Mouse (Mus musculus) hindbrain, embryonic 10.5 days (tissue): ENCODE data around the gene E2f3. TPM values are rescaled to one million over a fixed set of nuclear protein-coding genes. Genes with fewer than 3 reads are reported as not detected.
A peak's percentile ranks its signal among the peaks of the same experiment; 100 is the strongest.

Source experiments
- DNase-seq: peaks from one replicate; pipeline ENCODE4 v3.0.0-alpha.2; 2017; ENCODE audit warnings: low spot score
- H3K27ac ChIP-seq: fragments of 300-500 bp; sonication (generic); 2 replicates; pipeline ENCODE4 v1.5.1; 2016; ENCODE audit warnings: mild to moderate bottlenecking, moderate library complexity
- H3K27me3 ChIP-seq: fragments of 300-500 bp; sonication (generic); 2 replicates; pipeline ENCODE4 v1.6.1; 2016; ENCODE audit warnings: mild to moderate bottlenecking; ENCODE audit not compliant: poor library complexity, insufficient read depth, severe bottlenecking
- H3K36me3 ChIP-seq: fragments of 300-500 bp; sonication (generic); 2 replicates; pipeline ENCODE4 v1.6.1; 2016; ENCODE audit warnings: mild to moderate bottlenecking, moderate library complexity
- H3K4me1 ChIP-seq: fragments of 300-500 bp; sonication (generic); replicated peaks from 2 replicates; pipeline ENCODE4 v1.6.1; 2016; ENCODE audit warnings: mild to moderate bottlenecking
- H3K4me3 ChIP-seq: fragments of 300-500 bp; sonication (generic); 2 replicates; pipeline ENCODE4 v1.5.1; 2016; ENCODE audit warnings: mild to moderate bottlenecking, moderate library complexity
- H3K9me3 ChIP-seq: fragments of 300-500 bp; sonication (generic); 2 replicates; pipeline ENCODE4 v1.6.1; 2016; ENCODE audit warnings: mild to moderate bottlenecking, moderate library complexity
- WGBS: fragments of 180-500 bp; shearing (Covaris S2); methylation state at CpG from one replicate; pipeline ENCODE4 v1.1.7; 2016; 5-methylcytosine and 5-hydroxymethylcytosine counted together
- polyA plus RNA-seq: library from polyadenylated mRNA; unstranded; fragments of >200 nt; fragmentation: Nextera tagmentation; extraction: Ambion mirVana; gene quantifications from 2 replicates; pipeline ENCODE4 v1.2.1, GENCODE M21; 2016

The E2f3 gene
- polyA plus RNA-seq, 1 experiment from 2014 or later, result 15.6 TPM

DNA sequence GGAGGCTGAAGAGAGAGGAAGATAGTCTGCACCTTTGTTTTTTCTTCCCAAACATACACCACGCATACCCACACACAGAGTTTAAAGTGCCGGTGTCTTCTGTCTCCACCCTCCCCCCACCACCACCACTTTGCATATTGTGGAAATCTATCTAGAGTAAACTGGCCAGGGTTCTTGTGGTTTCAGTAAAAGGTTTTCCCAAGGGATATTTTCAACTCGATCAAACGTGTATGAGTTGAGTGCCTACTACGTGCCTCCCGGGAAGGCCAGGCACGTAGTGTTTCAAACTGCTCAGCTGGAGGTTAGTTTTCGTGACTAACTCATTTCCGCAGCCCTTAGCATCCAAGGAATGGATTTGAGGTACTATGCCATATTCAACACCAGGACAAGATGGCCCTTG is 77.9 kb downstream of the E2f3 start:
- no peak for DNase-seq
- 96% methylated on average over 9 of the region's 9 CpGs for WGBS

GRCm38 (mm10) chr13:29906734-29907133 is 79.1 kb downstream of the E2f3 start:
- no peaks in the 10 kb centered on the region for H3K4me1 ChIP-seq
- WGBS, result 95% methylated on average over 10 of the region's 10 CpGs
- H3K9me3 ChIP-seq, result peaks cover 37% of the 10 kb centered on the region
- H3K4me3 ChIP-seq, result no peak overlapping the region
- peaks cover 94% of the 10 kb centered on the region for H3K36me3 ChIP-seq
- H3K27me3 ChIP-seq, result no peaks in the 10 kb centered on the region
- H3K27ac ChIP-seq, result no peak overlapping the region
- no peak for DNase-seq

More for the DNA sequence above, 77.9 kb downstream of the E2f3 start:
- Histone ChIP-seq H3K4me1 (no peaks in the 10 kb centered on the region), H3K27me3 (no peaks in the 10 kb centered on the region), H3K4me3 (no peak overlapping the region), H3K27ac (no peak overlapping the region), H3K9me3 (peaks cover 37% of the 10 kb centered on the region), H3K36me3 (peaks cover 100% of the 10 kb centered on the region)

DNA sequence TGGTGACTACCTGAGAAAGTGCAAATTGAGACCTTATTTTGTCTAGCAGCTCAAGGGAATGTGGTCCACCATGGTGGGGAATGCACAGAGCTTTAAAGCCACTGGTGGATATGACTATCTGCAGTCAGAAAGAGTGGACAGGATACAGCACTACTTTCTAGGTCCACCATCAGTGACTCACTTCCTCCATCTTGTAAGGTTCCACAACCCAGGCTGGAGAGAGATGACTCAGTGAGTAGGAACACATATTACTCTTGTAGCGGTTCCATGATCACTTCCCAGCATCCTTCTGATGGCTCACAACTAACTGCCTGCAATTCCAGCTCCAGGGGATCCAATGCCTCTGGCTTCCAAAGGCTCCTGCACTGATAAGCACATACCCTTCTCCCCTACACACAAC is 82.5 kb downstream of the E2f3 start:
- no peak overlapping the region for H3K4me3 ChIP-seq
- H3K36me3 ChIP-seq, result peaks cover 60% of the 10 kb centered on the region
- H3K4me1 ChIP-seq, result no peaks in the 10 kb centered on the region
- H3K9me3 ChIP-seq, result peaks cover 37% of the 10 kb centered on the region
- no peak for DNase-seq
- WGBS, result 97% methylated on average over 1 of the region's 1 CpGs
- H3K27me3 ChIP-seq, result no peaks in the 10 kb centered on the region
- no peak overlapping the region for H3K27ac ChIP-seq

DNA sequence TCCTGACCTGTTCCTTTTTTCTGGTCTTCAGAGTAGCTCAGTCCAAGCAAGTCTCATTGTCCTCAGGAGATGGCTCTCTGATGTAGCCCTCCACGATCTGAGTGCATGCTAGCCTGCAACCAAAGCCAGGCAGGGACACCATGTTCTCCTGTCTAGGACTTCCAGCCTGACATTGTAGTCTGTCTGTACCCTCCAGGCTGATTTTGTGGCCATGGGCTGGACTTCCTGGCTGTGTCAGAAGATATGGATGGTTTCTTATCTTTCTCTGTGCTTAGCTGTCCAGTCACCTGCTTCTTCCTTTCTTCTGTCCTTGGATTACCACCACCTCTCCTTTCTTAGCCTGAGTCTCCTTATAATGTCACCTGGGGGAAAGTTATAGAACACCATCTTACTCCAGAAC is 83.2 kb downstream of the E2f3 start:
- Histone ChIP-seq H3K4me1 (no peaks in the 10 kb centered on the region), H3K27ac (no peak overlapping the region), H3K36me3 (peaks cover 54% of the 10 kb centered on the region), H3K9me3 (peaks cover 39% of the 10 kb centered on the region), H3K4me3 (no peak overlapping the region), H3K27me3 (no peaks in the 10 kb centered on the region)
- DNase-seq, result no peak
- WGBS, result 79% methylated on average over 1 of the region's 1 CpGs

DNA sequence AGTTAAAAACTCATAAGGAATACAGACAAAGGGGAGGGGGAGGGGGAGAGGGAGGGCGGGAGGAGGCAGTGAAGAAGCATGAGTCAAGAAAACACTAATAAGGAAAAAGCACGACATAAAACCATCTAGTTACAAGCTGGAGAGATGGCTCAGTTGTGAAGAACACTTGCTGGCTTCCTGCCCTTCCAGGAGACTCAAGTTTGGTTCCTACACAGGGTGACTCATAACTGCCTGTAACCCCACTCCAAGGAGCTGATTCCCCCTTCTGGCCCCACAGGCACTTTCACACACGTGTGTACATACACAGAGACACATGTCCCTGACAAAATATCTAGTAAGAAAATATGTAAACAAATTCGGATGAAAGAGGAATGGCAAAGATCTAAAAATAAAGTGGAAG is 84.2 kb downstream of the E2f3 start:
- H3K9me3 ChIP-seq, result peaks cover 33% of the 10 kb centered on the region
- no peak for DNase-seq
- WGBS, result 72% methylated on average over 4 of the region's 4 CpGs
- no peak overlapping the region for H3K4me3 ChIP-seq
- H3K36me3 ChIP-seq, result peaks cover 46% of the 10 kb centered on the region
- H3K4me1 ChIP-seq, result no peaks in the 10 kb centered on the region
- no peaks in the 10 kb centered on the region for H3K27me3 ChIP-seq
- H3K27ac ChIP-seq, result no peak overlapping the region

DNA sequence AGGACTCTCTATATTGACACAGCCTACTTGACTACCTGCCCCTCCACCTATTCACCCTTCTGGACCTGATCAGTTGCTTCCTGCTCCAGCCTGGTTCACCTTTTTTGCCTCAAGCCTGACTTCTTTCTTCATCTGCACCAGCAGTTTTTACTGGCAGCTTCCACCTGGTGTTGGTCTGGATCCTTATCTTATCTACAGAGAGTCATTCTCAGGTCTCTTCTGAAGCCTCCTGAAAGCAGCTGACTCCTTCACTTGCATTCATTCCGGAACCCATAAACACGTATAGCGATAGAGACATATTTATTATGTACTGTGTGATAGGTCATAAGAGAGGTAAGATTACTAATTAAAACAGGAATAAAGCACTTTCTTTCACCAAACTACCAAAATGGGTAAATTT is 119.1 kb downstream of the E2f3 start:
- H3K27ac ChIP-seq, result no peak overlapping the region
- no peaks in the 10 kb centered on the region for H3K36me3 ChIP-seq
- H3K4me3 ChIP-seq, result no peak overlapping the region
- H3K27me3 ChIP-seq, result no peaks in the 10 kb centered on the region
- H3K4me1 ChIP-seq, result no peaks in the 10 kb centered on the region
- 96% methylated on average over 3 of the region's 3 CpGs for WGBS
- DNase-seq, result no peak
- no peaks in the 10 kb centered on the region for H3K9me3 ChIP-seq

DNA sequence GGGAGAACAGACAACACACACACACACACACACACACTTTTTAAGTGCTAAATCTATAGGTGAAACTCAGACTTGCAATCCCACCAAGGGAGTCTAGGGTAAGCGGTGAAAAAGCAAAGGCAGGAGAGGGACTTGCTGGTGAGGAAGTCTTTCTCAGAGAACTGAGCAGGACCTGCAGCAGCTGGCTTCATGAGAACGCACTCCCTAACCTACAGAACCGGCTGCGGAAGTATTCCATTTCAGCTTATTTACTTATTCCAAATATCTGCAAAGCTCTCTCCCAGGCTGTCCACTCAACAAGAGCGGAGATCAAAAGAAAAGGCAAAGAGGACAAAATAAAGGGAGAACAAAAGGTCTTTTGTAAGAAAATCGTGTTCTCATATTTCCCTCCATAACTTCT is 121.5 kb downstream of the E2f3 start:
- H3K27me3 ChIP-seq, result no peaks in the 10 kb centered on the region
- no peaks in the 10 kb centered on the region for H3K36me3 ChIP-seq

DNA sequence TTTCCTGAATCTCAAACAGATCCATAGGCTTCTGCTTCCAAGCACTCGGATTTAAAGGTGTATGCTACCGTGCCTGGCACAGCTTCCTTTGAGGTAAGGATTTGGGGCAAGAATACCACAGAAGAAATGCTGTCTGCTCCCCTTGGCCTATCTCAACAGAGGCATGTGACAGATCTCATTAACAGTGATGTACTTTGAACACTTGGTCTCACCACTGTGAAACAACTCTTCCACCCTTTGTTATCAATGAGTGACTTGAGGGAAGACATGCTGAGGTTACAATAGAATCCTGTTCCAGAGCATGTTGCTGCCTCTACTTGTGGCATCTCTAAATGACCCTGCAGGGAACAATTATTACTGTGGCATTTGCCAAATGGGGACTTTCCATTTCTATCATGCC is 125.8 kb downstream of the E2f3 start:
- Histone ChIP-seq H3K27ac (no peak overlapping the region), H3K27me3 (no peaks in the 10 kb centered on the region), H3K36me3 (no peaks in the 10 kb centered on the region), H3K9me3 (no peaks in the 10 kb centered on the region), H3K4me1 (peaks cover 2% of the 10 kb centered on the region; the same call in 1 of the 2 replicates), H3K4me3 (no peak overlapping the region)
- DNase-seq, result no peak
- WGBS, result 70% methylated on average over 2 of the region's 2 CpGs

More for the DNA sequence above, 121.5 kb downstream of the E2f3 start:
- WGBS, result 56% methylated on average over 6 of the region's 6 CpGs
- DNase-seq, result peak; percentile 18
- no peak overlapping the region for H3K27ac ChIP-seq
- H3K9me3 ChIP-seq, result no peaks in the 10 kb centered on the region
- H3K4me1 ChIP-seq, result no peaks in the 10 kb centered on the region
- no peak overlapping the region for H3K4me3 ChIP-seq

DNA sequence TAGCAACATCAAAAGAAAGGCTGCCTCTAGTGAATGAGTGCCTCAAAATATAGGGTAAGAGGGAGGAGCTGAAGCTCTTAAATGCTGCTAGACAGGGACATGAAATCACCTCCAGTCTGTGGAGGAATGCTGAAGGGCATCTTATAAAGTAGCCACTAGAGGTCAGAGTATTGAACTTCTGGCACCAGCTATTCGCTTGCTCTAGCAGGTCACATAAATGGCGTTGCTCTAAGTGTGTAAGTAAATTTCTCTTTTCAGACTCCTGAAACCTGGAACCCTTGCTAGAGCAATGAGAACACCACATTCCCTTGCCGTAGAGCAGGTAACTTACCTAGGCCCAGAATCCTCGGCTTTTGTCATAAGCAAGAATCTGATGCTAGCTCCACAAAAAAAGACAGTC is 128.4 kb downstream of the E2f3 start:
- Histone ChIP-seq H3K4me1 (peaks cover 17% of the 10 kb centered on the region), H3K27me3 (no peaks in the 10 kb centered on the region), H3K4me3 (no peak overlapping the region), H3K27ac (no peak overlapping the region), H3K9me3 (no peaks in the 10 kb centered on the region), H3K36me3 (peaks cover 3% of the 10 kb centered on the region; the same call in 1 of the 2 replicates)
- peak; percentile 13 for DNase-seq
- 20% methylated on average over 4 of the region's 4 CpGs for WGBS

Other genes starting within 250 kb of the E2f3 start
- gene Cdkal1, start 130.4 kb downstream of the E2f3 start, polyA plus RNA-seq, result 29.6 and 32.8 TPM in 2 replicates
- gene Mboat1, start 150.4 kb upstream of the E2f3 start, polyA plus RNA-seq, result 5.1 and 5.4 TPM in 2 replicates